Mouse (Mus musculus) macrophage (primary cell): ENCODE results near the gene Nhlh1. TPM values are rescaled to one million over a fixed set of nuclear protein-coding genes. Genes with fewer than 3 reads are reported as not detected.
A peak's percentile ranks its signal among the peaks of the same experiment; 100 is the strongest.

Source experiments
- H3K27ac ChIP-seq: fragments of 350-480 bp; formaldehyde crosslinking; 2 replicates; pipeline ENCODE4 v1.9.0; 2021
- H3K36me3 ChIP-seq: fragments of 350-480 bp; formaldehyde crosslinking; 2 replicates; pipeline ENCODE4 v1.9.0; 2021; ENCODE audit errors: inconsistent target
- H3K4me3 ChIP-seq: fragments of 350-480 bp; formaldehyde crosslinking; 2 replicates; pipeline ENCODE4 v1.9.0; 2021; ENCODE audit errors: inconsistent target
- H3K79me2 ChIP-seq: fragments of 350-480 bp; formaldehyde crosslinking; 2 replicates; pipeline ENCODE4 v1.9.0; 2021; ENCODE audit errors: inconsistent target
- WGBS: methylation state at CpG from one replicate; pipeline ENCODE4 v1.1.7; 2026; ENCODE audit warnings: inconsistent platforms; ENCODE audit not compliant: missing documents; 5-methylcytosine and 5-hydroxymethylcytosine counted together
- polyA plus RNA-seq: library from polyadenylated mRNA; stranded (reverse); fragments of 250-400 nt; gene quantifications from 3 replicates; pipeline ENCODE4 v1.2.4, GENCODE M21; 2018; ENCODE audit warnings: inconsistent platforms

Nhlh1 gene
- polyA plus RNA-seq, 1 experiment from 2014 or later, result not detected

DNA sequence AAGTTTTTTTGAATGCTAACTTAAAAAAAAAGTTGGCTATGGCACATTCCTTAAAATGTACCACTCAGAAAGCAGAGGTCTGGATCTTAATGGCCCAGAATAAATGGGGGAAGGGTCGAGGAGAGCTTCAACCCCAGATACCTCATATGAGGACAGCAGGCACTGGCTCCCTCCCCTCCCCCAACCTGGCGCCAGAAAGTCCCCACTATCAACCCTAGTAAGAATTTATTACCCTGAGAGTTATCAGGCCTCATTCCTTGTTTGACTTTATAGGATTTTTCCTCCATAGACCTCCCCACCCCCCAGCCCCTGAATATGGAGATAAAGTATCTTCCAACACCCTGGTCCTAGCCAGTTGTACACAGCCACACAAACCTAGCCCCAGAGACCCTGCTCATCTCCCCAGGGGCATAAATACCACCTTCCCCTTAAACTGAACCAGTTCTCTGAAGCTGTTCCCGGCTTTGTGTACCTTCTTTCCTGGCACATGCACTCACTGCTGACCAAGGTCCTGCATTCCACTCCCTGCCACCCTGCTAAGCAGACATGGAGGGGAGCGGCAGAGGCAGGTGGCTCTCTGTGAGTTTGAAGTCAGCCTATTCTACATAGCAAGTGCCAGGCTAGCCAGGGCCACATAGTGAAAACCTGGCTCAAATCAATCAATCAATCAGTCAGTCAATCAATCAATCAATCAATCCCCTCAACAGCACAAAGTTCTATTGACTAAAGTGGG is 6.1 kb upstream of the Nhlh1 start:
- H3K4me3 ChIP-seq, result no peak overlapping the region
- WGBS, result 84% methylated on average over 4 of the region's 4 CpGs
- H3K27ac ChIP-seq, result no peak overlapping the region
- no peaks in the 10 kb centered on the region for H3K79me2 ChIP-seq
- peaks cover 45% of the 10 kb centered on the region for H3K36me3 ChIP-seq

DNA sequence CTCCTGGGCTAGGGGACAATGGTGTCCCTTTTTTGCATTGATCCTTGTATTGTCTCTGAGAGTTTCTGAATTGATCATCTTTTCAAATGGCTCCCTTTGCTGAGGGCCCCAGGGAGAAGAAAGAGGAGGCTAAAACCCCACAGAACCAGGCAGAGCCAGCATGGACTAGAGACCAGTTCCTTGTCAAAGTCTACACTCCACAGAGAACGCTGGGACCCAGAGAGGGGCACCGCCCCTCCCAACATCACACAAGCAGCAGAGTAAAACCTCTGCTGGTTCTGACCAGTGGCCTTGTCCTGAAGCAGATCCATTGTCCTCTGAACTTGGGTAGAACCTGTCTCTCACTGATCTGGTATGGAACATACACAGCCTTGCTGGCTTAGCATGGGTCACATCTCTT is 4.7 kb upstream of the Nhlh1 start:
- no peaks in the 10 kb centered on the region for H3K79me2 ChIP-seq
- 82% methylated on average over 2 of the region's 2 CpGs for WGBS
- H3K4me3 ChIP-seq, result no peak overlapping the region
- H3K27ac ChIP-seq, result no peak overlapping the region
- H3K36me3 ChIP-seq, result peaks cover 31% of the 10 kb centered on the region

DNA sequence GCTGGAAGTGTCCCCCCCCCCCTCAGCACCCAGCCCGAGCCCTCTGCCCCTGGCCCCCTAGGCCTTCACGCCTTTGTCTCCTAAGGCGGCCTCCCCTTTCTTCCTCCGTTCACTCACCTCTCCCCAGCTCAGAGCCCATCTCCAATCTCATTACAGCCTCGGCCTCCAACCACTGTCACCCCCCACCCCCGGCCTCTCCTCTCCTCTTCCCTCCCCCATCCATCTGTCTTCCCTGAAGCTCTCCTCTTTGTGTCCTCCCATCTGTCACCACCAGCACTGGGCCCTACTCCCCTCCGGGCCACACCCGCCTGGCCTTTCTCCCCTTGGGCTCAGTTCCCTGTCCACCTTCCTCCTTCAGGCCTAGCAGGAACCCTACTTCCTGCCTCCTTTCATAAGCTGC is 3.8 kb upstream of the Nhlh1 start:
- Histone ChIP-seq H3K4me3 (no peak overlapping the region), H3K27ac (no peak overlapping the region), H3K36me3 (peaks cover 22% of the 10 kb centered on the region), H3K79me2 (no peaks in the 10 kb centered on the region)
- 87% methylated on average over 7 of the region's 8 CpGs for WGBS

DNA sequence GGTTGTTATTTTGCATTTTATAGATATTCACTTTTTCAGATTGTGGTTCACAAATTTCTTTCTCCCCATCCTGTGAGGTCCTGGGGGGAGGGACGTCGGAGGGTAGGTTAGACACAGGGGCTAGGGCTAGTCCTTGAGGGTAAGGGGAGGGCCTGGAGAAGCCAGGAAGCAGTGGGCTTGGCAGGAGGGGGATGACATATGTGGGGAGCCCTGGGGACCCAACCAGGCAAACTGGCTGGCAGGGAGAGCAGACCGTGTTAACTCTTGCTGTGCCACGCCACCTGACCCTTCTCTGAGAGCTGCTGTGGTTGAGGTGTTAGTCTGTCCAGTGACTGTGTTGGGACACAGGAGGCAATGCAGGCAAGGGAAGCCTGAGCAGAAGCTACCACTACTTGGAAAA is 3.3 kb upstream of the Nhlh1 start:
- no peaks in the 10 kb centered on the region for H3K79me2 ChIP-seq
- peaks cover 17% of the 10 kb centered on the region for H3K36me3 ChIP-seq
- H3K4me3 ChIP-seq, result no peak overlapping the region
- 77% methylated on average over 4 of the region's 4 CpGs for WGBS
- H3K27ac ChIP-seq, result no peak overlapping the region

DNA sequence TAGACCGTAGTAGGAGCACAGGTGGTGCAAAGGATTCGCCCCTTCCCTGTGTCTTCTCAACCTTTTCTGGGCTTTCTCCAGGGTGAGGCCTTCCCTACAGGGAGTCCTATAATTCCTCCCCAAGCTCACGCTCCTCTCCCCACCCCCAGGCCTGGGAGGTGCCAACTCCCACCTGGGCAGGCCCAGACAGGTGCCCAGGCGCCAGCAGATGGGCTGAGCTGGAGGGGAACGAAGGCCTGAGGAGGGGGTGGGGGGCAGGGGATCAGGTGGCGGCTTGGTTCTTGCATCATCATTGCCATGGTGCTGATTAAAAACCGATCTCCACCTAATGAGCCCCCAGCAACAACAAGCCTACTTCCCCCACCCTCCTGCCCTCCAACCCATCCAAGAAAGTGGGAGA is 1.5 kb upstream of the Nhlh1 start:
- Histone ChIP-seq H3K4me3 (no peak overlapping the region), H3K36me3 (no peaks in the 10 kb centered on the region), H3K27ac (no peak overlapping the region), H3K79me2 (no peaks in the 10 kb centered on the region)
- WGBS, result 82% methylated on average over 7 of the region's 7 CpGs

DNA sequence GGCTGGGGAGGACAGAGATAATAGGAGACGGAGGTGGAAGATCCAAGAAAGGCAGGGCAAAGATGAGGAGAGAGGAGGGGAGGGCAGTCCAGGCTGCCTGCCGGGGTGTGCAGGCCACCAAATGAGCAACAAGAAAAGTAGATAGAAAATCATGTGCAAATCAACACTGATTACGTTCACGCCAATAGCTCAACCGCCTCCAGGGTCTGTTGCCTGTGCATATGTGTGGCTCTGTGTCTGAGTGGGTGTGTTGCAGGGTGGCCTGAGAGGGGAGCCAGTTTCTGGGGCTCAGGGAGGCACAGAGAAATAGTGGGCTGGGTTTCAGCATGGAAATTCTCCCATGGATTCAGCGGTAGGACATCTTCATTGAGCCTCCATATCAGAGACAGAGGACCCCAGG is 948 bp upstream of the Nhlh1 start:
- Histone ChIP-seq H3K79me2 (no peaks in the 10 kb centered on the region), H3K27ac (no peak overlapping the region), H3K36me3 (no peaks in the 10 kb centered on the region), H3K4me3 (no peak overlapping the region)
- 97% methylated on average over 6 of the region's 6 CpGs for WGBS

DNA sequence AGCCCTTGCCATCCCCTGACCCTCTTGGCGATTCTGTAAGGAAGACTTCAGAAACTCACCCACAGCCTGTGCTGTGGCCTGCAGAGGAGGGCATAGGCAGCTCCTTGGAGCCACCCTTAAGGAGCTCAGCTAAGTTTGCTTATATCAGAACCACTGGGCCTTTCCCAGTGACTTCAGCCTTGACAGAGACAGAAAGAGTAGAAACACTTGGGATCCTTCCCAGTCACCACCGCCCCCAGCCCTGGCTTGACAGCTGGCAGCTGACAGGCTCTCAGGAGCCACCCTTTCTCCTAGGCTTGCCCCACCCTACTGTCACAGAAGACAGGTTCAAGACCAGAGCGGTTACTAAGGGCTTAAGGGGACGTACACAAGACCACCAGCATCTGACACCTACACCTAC is 1.1 kb downstream of the Nhlh1 start:
- Histone ChIP-seq H3K79me2 (no peaks in the 10 kb centered on the region), H3K36me3 (no peaks in the 10 kb centered on the region), H3K27ac (no peak overlapping the region), H3K4me3 (no peak overlapping the region)
- 87% methylated on average over 4 of the region's 4 CpGs for WGBS

DNA sequence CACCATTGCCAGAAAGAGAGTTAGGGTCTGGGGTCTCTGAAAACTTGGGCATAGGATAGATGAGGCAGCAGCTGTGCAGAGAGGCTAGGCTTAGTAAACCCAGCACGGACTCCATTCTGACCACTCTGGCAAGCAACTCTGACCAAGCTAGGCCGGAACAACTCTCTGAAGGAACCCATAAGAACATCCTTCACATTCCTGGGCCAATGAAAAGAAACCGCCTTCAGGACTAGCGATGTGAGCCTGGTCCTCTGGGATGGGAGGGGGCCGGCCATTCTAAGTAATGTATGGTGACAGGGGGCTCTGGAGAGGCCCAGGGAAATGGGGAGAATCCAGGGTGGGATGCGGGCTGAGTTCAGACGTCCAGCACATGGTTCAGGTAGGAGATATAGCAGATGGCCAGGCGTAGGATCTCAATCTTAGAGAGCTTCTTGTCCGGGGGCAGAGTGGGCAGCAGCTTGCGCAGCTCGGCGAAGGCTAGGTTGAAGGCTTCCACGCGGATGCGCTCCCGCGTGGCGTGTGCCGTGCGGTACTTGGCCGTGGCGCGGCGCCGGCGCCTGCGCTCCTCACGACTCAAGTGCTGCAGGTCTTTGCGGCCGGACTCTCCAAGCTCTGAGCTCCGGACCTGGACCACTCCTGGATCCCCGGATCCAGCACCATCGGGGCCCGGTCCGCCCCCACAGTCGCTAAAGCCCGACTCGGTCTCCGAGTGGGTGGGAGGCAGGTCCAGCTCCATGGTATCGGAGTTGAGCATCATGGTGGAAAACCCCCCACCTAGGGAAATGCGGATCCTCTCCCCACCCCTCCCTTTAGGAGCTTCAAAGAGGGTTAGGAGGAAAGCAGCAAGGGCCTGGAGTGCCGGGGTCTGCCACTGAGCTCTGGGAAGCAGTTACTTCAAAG is 3.6 kb downstream of the Nhlh1 start:
- 14% methylated on average over 25 of the region's 42 CpGs for WGBS
- H3K4me3 ChIP-seq, result no peak overlapping the region
- no peak overlapping the region for H3K27ac ChIP-seq
- H3K36me3 ChIP-seq, result no peaks in the 10 kb centered on the region
- no peaks in the 10 kb centered on the region for H3K79me2 ChIP-seq

DNA sequence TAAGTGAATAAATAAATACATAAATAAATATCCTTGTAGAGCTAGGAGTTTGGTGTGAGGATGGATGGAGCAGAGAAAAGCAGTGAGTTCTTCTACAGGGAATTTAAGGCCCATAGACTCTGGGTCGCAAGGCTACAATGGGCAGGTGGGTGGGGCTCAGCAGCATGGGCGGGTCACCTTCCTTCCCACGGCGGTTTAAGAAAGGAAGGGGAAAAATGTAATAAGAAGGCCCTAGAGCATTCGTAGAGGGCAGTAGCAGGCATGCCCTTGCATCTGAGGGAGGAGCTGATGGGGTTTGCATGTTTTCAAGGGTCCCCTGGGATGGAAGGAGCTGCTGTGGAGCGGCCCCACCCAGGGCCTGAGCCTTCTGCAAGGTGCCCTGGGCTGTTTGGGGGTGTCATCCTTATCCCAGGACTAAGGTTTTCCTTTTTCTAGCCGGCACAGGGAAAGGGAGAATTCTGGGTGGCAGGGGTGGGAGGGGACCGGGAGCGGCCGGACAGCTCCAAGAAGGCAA is 4.5 kb downstream of the Nhlh1 start:
- Histone ChIP-seq H3K79me2 (no peaks in the 10 kb centered on the region), H3K36me3 (no peaks in the 10 kb centered on the region), H3K4me3 (no peak overlapping the region), H3K27ac (no peak overlapping the region)
- WGBS, result 36% methylated on average over 10 of the region's 10 CpGs

DNA sequence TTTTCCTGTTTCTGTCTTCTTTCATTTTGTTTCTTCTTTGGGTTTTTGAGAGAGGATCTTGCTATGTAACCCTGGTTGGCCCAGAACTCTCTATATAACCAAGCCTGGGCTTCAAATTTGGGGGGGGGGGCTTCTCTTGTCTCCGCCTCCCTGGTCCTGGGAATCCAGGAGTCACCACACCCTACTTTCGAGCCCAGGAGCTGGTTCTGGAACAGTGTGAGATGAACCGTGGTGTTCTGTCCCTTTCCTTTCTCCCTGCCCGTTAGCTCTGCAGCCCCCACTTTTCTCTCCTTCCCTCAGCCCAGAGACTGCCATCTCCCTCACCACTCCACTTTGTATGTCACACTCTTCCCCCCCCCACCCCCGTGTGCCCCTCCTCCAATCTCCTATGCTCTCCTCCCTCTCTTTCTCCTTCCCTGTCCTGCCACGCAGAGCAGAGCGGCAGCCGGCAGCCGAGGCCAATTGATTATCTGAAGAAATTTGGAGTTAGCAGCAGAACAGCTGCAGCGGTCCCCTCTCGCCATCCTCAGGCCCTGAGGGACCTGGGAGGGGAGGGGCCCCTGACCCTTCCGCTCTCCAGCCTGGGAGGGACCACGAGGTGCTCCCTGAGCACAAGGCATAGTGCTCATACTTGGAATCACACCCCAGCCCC is 8.1 kb downstream of the Nhlh1 start:
- no peaks in the 10 kb centered on the region for H3K36me3 ChIP-seq
- no peaks in the 10 kb centered on the region for H3K79me2 ChIP-seq
- 87% methylated on average over 12 of the region's 13 CpGs for WGBS
- no peak overlapping the region for H3K27ac ChIP-seq
- H3K4me3 ChIP-seq, result no peak overlapping the region

DNA sequence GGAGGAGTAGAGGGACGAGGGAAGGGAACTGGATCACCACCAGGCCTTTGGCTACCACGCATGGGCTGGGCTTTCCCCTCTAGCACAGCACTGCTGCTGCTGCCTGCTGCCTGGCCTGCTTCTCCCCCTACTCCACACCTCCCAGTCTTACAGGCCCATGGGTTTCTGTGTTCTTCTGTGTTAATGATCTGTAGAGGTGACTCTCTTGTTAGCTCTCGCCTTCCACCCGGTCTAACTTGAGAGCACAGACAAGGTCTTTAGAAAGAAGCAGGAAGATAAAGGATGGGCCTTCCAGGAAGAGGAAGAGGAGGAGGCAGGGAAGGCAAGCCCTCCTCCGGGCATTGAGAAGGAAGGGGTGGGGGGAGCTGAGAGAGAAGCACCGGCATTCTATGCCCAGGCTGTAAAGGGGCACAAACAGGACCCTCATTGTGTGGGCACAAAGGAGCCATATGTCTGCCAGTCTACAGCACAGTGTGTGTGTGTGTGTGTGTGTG is 9.1 kb downstream of the Nhlh1 start:
- 47% methylated on average over 6 of the region's 6 CpGs for WGBS
- Histone ChIP-seq H3K36me3 (no peaks in the 10 kb centered on the region), H3K79me2 (no peaks in the 10 kb centered on the region), H3K4me3 (peak overlapping the region; percentile 21), H3K27ac (no peak overlapping the region)

DNA sequence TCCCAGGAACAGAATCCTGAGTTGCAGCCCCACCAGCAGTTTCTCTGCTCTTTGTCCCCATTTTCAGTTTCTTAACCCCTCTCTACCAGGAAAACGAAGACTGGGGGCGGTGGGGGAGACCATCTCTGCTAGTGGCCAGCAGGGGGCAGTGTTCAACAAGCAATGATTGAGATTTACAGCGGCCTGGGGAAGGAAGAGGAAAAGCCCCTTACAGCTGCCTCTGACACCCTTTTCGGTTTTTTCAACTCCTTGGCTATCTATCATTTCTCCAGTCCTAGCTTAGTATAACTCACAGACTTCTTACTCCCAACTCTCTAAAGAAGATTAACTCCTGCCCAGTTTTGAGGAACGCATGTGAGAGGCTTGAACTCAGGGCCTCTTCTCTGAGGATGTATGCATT is 10.4 kb downstream of the Nhlh1 start:
- WGBS, result 27% methylated on average over 5 of the region's 5 CpGs
- H3K27ac ChIP-seq, result no peak overlapping the region
- no peak overlapping the region for H3K4me3 ChIP-seq
- no peaks in the 10 kb centered on the region for H3K79me2 ChIP-seq
- H3K36me3 ChIP-seq, result no peaks in the 10 kb centered on the region

DNA sequence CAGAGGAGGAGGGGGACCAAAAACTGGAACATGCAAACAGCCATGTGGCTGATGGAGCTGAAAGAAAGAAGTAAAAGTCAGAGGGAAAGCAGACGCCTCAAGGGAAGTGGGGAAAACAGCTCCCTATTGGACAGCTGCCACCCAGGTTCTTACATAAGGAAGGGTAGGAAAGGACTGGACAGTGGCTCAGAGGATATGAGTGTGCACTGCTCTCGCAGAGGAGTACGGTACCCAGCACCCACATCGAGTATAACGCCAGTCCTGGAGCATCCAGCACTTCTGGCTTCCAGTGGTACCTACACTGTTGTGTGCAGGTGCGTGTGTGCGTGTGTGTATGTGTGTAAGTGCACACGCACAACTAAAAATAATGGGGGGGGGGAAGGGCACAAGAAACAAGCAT is 11.0 kb downstream of the Nhlh1 start:
- Histone ChIP-seq H3K79me2 (no peaks in the 10 kb centered on the region), H3K27ac (no peak overlapping the region), H3K36me3 (no peaks in the 10 kb centered on the region), H3K4me3 (no peak overlapping the region)
- whole genome bisulfite sequencing, result 75% methylated on average over 6 of the region's 8 CpGs

DNA sequence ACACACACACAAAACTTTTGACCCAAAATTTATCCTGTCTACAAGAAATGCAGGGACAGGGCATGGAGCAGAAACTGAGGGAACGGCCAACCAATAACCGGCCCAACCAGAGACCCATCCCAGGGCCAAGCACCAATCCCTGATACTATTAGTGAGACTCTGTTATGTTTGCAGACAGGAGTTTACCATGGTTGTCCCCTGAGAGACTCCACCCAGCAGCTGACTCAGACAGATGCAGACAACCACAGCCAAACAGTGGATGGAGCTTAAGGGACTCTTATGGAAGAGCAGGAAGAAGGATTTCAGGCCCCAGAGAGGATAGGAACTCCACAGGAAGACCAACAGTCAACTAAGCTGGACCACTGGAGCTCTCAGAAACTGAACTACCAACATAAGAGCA is 27.5 kb downstream of the Nhlh1 start:
- 100% methylated on average over 2 of the region's 2 CpGs for WGBS
- Histone ChIP-seq H3K36me3 (no peaks in the 10 kb centered on the region), H3K79me2 (no peaks in the 10 kb centered on the region), H3K4me3 (no peak overlapping the region), H3K27ac (no peak overlapping the region)
